ENCODE assay signal across 11 mouse cellular contexts in genomic region chr8:84069169-84069568, GRCm38 (mm10). TPM values are rescaled to one million over a fixed set of nuclear protein-coding genes. Genes with fewer than 3 reads are reported as not detected.
DNase-seq lines count a peak whose midpoint lies in the region; TF ChIP-seq lines count a peak whose summit lies in the region.
"Had no signal": no experiment of that assay in that cellular context is flagged by ENCODE, and none has a peak within 500 bp of the region (broad histone marks: within the 10 kb centered on the region; RNA-seq: fewer than 3 reads in every experiment).

No protein-coding gene starts in this region.

- peak overlapping the region; percentile 85 for H3K27ac ChIP-seq in gastrocnemius, adult 2 months
- H3K27ac ChIP-seq in layer of hippocampus, adult 2 months = peak overlapping the region; percentile 93
- H3K27ac ChIP-seq in testis, adult 2 months (ENCODE audit: control insufficient read depth, insufficient read depth, low read depth, low read length) = no peak overlapping the region

- no peak overlapping the region for H3K4me3 ChIP-seq in gastrocnemius, adult 2 months
- H3K4me3 ChIP-seq in layer of hippocampus, adult 2 months = no peak overlapping the region
- peak overlapping the region; percentile 77 for H3K4me3 ChIP-seq in testis, adult 2 months (ENCODE audit: control insufficient read depth, low read depth, low read length)

- DNase-seq in gastrocnemius, adult 2 months = no peak
- no peak for DNase-seq in gastrocnemius, postnatal 14 days
- DNase-seq in layer of hippocampus, adult 2 months (ENCODE audit: low spot score in 2 of 2) = no peak
- no peak for DNase-seq in layer of hippocampus, adult 9-11 months
- no peak for DNase-seq in testis, postnatal 10 days (ENCODE audit: low spot score)
- no peak for DNase-seq in ovary, postnatal 10 days (ENCODE audit: low spot score)
- DNase-seq in urinary bladder, adult 2 months (ENCODE audit: low spot score) = no peak
- DNase-seq: cerebellum, adult 11 months had no signal

- intact Hi-C loops in gastrocnemius, adult 2 months (cut with DNase I) = loop anchor here (5.0 kb wide), 2 partner anchors 33 to 57 kb away; partner anchors contain the start of genes 2210011C24Rik and Dcaf15
- intact Hi-C loops in gastrocnemius, postnatal 14 days (cut with DNase I; ENCODE audit: low total_unique reads) = no loop called here

- H3K27me3 ChIP-seq in testis, adult 2 months (ENCODE audit: control insufficient read depth, insufficient read depth, low read length) = no peaks in the 10 kb centered on the region

- no peaks in the 10 kb centered on the region for H3K36me3 ChIP-seq in testis, adult 2 months (ENCODE audit: control insufficient read depth, insufficient read depth, low read length)

- no peak for TF ChIP-seq POLR2A in testis, adult 2 months (IDR thresholded peaks at IDR 0.05; ENCODE audit: control insufficient read depth, low read depth, low read length)

- TF ChIP-seq CTCF in gastrocnemius, adult 2 months (IDR thresholded peaks at IDR 0.05) = no peak
- TF ChIP-seq CTCF in layer of hippocampus, adult 2 months (conservative IDR thresholded peaks at IDR 0.05) = no peak
- no peak for TF ChIP-seq CTCF in testis, adult 2 months (IDR thresholded peaks at IDR 0.05; ENCODE audit: control insufficient read depth, insufficient read depth, insufficient replicate concordance, low read depth, low read length)

- peaks cover 33% of the 10 kb centered on the region for H3K4me1 ChIP-seq in testis, adult 2 months (ENCODE audit: control insufficient read depth, insufficient read depth, low read length)

RNA-seq across cellular contexts. Expression of gene Rfx1, which starts 2.5 kb away (rescaled TPM):
- total RNA-seq in gastrocnemius, adult 2 months (2021) = 1 to 10 TPM; 4.4 to 4.7 TPM
- 1 to 10 TPM; 5.2 to 5.9 TPM for total RNA-seq in gastrocnemius, postnatal 14 days (2021)
- 10 to 100 TPM; 28.7 to 33.3 TPM for total RNA-seq in layer of hippocampus, adult 2 months (2021)
- polyA plus RNA-seq in testis, adult 2 months (2012; rRNA removed) = 83.0 and 89.5 TPM in 2 replicates
- 8.0 and 11.0 TPM in 2 replicates for polyA plus RNA-seq in urinary bladder, adult 2 months (2012; rRNA removed)

RNA-seq across cellular contexts. Expression of gene Gm10643, which starts 4.2 kb away (rescaled TPM):
- total RNA-seq in gastrocnemius, adult 2 months (2021) = 1 to 10 TPM in 1 of 2 experiments, under 1 TPM in 1; 0.84 to 1.2 TPM
- total RNA-seq in gastrocnemius, postnatal 14 days (2021) = 1 to 10 TPM; 2.6 TPM
- total RNA-seq in layer of hippocampus, adult 2 months (2021) = 1 to 10 TPM; 4.2 to 6.7 TPM
- polyA plus RNA-seq in testis, adult 2 months (2012; rRNA removed) = 6.3 and 6.6 TPM in 2 replicates
- polyA plus RNA-seq in urinary bladder, adult 2 months (2012; rRNA removed) = 2.0 and 2.3 TPM in 2 replicates

RNA-seq across cellular contexts. Expression of gene Rln3, which starts 24.4 kb away (rescaled TPM):
- total RNA-seq in gastrocnemius, adult 2 months (2021) = not detected
- total RNA-seq in gastrocnemius, postnatal 14 days (2021) = not detected
- total RNA-seq in layer of hippocampus, adult 2 months (2021) = not detected
- 0.84 TPM in 1 of 2 replicates, not detected in the other for polyA plus RNA-seq in testis, adult 2 months (2012; rRNA removed)
- 0.21 and 0.30 TPM in 2 replicates for polyA plus RNA-seq in urinary bladder, adult 2 months (2012; rRNA removed)
- total RNA-seq: adrenal gland, adult 18-20 months; left cerebral cortex, postnatal 14 days had no signal

RNA-seq across cellular contexts. Expression of gene Il27ra, which starts 26.8 kb away (rescaled TPM):
- total RNA-seq in gastrocnemius, adult 2 months (2021) = under 1 TPM; 0.36 to 0.61 TPM
- 1 to 10 TPM in 1 of 2 experiments, under 1 TPM in 1; 0.84 to 1.1 TPM for total RNA-seq in gastrocnemius, postnatal 14 days (2021)
- 1 to 10 TPM; 2.0 TPM for total RNA-seq in layer of hippocampus, adult 2 months (2021)
- polyA plus RNA-seq in testis, adult 2 months (2012; rRNA removed) = 0.08 and 0.12 TPM in 2 replicates
- polyA plus RNA-seq in urinary bladder, adult 2 months (2012; rRNA removed) = 2.0 and 2.1 TPM in 2 replicates

RNA-seq across cellular contexts. Expression of gene Dcaf15, which starts 35.4 kb away (rescaled TPM):
- total RNA-seq in gastrocnemius, adult 2 months (2021) = 1 to 10 TPM; 4.8 to 5.4 TPM
- 1 to 10 TPM; 5.8 to 7.1 TPM for total RNA-seq in gastrocnemius, postnatal 14 days (2021)
- 10 to 100 TPM; 21.2 to 22.5 TPM for total RNA-seq in layer of hippocampus, adult 2 months (2021)
- polyA plus RNA-seq in testis, adult 2 months (2012; rRNA removed) = 210 and 216 TPM in 2 replicates
- 20.4 and 26.6 TPM in 2 replicates for polyA plus RNA-seq in urinary bladder, adult 2 months (2012; rRNA removed)

Comparison
In these comparisons a context has a peak if more than half of its experiments do, and no peak if none do; other contexts are left out.
1. RNA of gene Rfx1, which starts 2.5 kb away (total RNA-seq): 28.7 to 33.3 TPM in layer of hippocampus, adult 2 months; 5.2 to 5.9 TPM in gastrocnemius, postnatal 14 days and 4.4 to 4.7 TPM in gastrocnemius, adult 2 months; every median in the first group is over 4 times any median in the second.